Mouse (Mus musculus) thymus, postnatal 4 days (tissue): Measurements from ENCODE around the gene Hnrnpl.
A peak's percentile ranks its signal among the peaks of the same experiment; 100 is the strongest.

Experiments
- DNase-seq: peaks from one replicate; pipeline ENCODE4 v3.0.0; 2021

Gene Hnrnpl

DNA sequence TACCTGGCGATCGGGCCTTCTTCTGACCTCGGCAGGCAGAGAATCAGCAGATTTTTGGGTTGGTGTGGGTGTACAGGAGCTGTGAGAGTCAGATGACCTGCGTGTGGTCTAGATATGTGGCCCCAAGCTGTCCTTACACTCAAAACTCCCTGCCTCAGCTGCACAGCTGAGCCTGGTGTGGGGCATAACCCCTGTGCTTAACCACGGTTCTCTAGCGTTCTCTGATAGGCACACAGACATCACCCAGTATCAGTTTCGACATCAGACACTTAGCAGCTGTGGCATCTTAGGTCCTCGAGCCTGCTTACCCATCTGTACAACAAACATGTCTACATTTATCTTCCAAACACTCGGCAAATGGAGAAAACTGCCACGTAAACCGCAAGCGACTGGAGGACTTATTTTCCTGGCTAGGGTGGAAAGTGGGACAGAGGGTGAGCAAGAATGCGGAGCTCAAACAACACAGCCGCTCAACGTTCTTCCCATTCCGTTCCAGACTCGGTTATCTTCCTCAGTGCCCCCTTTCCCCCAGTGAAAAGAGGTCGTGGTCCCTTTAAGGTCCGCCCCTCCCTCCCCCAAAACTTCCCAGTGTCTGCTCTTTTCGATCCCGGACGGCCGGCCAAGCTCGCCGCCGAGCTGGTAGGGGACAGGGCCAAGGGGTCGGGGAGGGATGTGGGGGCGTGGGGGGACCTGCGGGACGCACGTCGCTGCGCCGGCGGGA, at the start of gene Hnrnpl:
Gene Hnrnpl (plus strand): TSS at position 321 of the 721 bp plus-strand sequence.
- peak; percentile 64 for DNase-seq

DNA sequence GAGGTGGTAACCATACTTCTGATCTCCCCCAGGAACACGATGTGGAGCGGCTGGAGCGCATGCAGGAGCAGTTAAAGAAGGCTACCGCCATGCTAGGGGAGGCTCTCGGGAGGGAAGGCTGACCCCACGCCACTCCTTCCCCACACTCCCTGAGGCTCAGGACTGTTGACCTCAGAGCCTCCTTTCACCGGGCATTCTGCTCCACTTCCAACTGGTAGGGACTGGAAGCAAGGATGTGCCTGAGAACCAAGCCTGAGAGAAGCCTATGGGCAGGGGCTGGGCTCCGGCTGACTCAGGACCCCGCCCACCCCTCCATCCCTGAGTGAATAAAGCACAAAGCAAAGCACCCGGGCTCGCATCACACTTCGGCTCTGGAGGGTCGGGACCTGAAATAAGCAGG, 49.7 kb upstream of the Hnrnpl start:
- DNase-seq, result no peak

DNA sequence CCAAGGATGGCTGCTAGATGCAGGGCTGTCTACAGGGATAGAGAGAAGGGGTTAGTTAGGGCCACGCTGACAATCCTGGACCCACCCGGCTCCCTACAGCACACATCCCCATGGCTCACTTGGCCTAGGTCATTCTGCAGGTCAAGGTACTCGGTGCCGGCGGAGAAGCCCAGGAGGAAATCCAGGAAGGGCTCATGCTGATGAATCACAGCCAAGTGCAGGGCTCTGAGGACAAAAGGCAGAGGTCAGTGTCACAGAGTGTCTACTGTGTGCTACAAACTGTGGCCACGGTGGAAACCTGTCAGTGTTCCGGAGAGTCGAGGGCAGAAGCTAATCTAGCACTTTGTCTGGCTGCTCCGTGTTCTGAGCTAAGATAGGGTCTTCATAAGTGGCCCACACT, 46.4 kb upstream of the Hnrnpl start:
- DNase-seq, result no peak

DNA sequence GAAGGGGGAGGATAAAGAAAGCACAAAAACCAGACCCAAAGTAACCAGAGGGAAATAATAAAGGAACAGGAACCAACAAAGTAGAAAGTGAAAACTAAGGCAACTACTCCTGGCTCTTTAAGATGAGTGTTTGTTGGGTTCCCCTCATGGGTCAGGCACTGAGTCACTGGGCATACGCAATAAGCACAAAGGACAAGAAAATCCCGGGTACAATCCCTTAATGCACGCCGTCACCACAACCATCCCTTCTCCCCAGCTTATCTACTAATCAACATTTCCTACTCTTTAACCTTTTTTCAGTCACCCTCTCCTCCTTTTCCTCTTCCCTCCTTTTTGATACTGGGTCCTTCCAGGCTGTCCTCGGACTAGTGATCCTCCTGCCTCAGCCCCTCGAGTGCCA, 43.1 kb upstream of the Hnrnpl start:
- DNase-seq, result no peak

DNA sequence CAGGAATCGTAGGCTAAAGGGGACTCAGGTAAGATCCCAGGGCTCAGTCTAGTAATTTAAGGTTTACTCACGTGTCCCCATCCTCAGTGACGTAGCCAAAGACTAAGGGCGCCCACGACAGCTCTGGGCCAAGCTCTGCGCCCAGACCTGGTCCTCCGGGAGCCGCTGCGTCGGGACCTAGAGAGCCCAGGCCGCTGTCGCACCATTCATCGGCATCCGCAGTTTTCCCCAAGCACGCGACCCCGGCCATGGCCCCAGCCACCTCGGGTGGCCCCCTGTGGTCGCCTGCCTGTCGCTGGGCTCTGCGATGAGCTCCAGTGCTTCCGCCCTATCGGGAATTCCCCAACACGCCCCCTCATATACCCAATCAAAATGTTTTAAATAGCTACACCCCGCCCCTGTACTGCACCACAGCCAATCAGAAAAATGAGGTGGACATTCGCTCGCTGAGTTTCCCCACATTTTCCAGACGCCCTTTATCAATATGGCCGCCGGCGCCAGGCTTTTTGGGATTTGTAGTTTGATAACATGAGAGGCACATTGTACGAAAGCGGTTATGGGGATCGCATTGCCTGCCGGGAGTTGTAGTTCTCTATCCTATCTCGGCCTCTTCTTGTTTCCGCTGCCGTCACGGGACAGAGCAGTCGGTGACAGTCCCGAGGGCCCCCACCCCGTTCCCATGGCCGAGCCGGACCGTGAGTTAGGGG, 42.0 kb upstream of the Hnrnpl start, which contains the start of gene Sirt2:
Gene Sirt2 (plus strand): TSS at position 563 of the 707 bp plus-strand sequence.
- DNase-seq, result peak; percentile 92

DNA sequence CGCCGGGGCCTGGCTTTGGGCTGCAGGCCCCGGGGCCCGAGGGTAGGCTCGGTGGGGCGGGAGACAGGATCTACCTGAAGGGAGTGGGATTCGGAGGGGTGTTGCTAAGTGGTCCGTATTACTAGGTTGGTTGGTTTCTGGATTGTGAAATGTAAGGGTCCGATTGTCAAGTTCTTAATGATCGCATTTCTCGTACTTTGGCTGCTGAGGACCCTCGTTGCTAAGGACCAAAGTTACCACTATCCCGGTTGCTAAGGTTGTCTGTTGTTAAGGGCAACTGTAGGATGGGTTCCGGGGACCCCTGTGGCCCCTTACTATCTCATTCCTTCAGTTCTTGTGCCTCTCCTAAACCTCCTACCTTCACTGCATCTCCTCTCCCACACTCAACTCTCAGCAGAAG, 41.4 kb upstream of the Hnrnpl start:
- DNase-seq, result no peak

DNA sequence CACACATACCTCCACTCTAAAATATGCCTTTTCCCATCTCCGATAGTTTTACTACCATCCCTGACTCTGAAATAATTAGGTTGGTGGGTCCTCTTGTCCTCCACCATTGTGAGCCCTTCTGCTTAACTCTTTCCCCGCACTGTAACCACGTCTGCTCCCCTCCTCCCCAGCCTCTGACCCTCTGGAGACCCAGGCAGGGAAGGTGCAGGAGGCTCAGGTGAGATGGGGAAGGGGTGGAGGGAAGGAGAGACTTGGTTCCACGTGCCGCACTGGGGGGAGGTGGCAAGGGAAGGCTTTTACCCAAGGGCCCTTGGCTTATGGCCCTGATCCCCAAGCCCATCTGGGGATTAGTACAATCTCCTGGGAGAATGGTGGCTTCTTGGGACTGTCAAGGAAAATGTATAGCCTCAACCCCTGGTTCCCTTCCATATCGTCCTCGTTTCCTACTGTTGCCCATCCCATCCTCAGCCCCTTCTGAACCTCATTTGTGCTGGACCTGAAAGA, 40.8 kb upstream of the Hnrnpl start, which contains the start of gene Nfkbib:
Gene Nfkbib (minus strand): TSS at position 51 of the 504 bp plus-strand sequence.
- no peak for DNase-seq

DNA sequence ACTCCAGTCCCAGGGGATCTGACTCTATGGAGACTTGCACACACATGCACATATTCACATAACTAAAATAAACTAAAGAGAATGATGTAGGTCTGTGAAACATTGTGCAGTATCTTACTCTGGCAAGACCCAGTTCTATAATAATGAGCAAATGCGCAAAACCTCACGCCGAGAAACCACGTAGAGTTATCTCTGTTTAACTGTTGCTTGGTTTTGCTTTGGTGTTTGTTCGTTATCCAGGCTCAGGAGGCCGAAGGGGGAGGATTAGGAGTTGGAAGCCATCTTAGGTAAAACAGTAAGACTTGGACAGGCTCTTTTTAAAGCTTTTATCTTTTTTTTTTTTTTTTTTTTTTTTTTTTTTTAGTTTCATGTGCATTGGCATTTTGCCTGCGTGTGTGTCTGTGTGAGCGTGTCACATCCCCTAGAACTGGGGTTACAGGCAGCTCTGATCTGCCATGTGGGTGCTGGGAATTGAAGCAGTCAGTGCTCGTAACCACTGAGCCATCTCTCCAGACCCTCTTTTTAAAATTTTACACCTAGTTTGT, 38.9 kb upstream of the Hnrnpl start:
- DNase-seq, result no peak

DNA sequence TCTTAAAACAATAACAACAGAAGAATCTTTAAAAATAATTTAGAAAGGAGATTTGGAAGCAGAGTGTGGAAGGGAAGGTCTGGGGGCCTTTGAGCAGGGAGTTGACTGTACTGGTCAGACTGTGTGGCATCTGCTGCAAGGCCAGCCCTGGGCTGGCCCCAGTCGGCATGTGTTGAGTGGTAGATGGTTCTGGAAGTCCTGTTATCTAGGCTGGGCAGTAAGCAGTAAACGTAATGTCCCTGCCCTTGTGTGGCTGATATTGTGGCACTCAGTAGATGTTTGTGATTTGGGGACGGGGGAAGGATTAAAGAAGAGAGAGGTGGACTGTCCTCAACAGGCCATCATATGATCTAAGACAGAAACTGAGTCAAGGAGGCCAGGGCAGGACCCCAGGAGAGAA, 38.0 kb upstream of the Hnrnpl start:
- DNase-seq, result no peak

DNA sequence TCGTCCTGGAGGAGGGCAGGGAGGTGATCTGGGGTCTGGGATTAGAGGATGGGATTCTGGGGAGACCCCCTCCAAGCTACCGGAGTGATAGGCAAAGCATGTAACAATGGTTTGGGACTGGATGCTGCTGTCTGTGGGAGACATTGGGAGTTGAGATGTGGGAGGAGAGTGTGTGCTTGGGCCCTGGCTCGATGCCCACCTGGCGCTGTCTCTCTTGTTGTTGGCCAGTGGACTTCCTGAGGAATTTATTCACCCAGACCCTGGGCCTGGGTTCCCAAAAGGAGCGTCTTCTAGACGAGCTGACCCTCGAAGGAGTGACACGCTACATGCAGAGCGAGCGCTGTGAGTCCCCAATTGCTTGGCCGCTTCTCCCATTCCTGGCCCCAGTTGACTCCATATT, 36.5 kb upstream of the Hnrnpl start:
- no peak for DNase-seq

DNA sequence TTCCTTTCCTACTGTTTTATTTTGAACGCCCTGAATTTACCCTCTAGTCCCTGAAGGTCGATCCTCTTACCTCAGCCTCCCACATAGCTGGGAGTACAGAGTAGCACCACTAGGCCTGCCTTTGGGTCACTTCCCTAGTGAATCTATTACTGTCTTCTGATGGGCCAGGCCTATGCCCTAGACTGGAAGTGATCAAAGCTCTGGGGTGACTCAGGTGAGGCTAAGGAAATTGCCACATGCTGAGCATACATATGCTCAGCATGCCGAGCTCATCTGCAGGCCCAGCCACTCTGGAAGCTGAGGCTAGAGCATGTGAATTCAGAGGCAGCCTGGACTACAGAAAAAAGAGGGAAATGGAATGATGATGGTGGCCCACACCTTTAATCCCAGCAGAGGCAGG, 35.2 kb upstream of the Hnrnpl start:
- DNase-seq, result no peak

DNA sequence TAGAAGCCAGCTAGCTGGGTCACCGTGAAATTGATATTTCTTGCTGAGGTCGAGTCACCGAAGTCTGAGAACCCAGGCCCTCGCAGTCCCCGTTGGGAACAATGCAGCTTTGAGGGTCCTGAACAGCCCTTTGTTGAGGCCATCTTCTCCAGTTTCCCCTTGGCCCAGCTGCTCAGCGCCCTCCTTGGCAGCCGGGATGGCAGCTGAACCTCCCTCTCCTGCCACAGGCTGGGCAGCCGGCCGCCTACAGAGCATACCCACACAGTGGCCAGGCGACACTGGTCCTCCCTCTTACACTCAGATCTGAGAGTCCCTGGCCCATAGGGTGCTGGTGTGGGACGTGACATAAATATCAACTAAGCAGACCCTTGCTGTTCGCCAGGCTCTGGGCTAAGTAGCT, 34.2 kb upstream of the Hnrnpl start:
- no peak for DNase-seq

DNA sequence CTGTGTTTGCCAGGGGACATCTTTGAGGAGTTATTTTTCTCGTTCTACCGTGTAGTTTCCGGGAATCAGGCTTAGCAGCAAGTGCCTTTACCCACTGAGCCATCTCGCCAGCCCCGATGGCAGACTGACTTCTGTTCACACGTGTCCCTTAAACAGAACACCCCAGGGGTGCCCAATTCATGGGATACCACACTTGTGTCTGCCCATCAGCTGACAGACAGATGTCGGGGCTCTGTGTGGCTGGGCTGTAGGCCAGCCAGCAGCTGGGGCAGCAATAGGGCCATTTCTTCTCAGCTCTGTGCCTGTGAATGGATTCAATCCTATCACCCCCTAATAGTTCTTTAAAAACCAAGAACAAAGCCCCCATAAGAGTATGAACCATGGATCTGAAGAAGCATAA, 33.2 kb upstream of the Hnrnpl start:
- no peak for DNase-seq

DNA sequence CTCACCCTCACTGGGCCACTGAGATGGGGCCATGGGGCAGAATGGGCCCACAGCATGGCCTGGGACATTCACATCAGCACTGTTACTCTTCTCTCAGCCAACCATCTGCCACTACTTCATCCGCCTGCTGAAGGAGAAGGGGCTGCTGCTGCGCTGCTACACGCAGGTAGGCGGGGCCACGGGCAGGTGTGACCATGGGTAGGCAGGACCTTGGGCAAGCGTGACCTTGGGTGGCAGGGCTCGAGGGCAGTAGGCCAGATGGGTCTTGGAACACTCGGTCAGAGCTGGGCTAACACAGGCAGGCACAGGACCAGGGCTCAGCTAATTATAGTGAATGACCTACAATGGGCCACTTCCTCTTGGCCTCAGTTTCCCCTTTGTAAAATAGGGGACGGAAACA, 29.5 kb upstream of the Hnrnpl start:
- no peak for DNase-seq

DNA sequence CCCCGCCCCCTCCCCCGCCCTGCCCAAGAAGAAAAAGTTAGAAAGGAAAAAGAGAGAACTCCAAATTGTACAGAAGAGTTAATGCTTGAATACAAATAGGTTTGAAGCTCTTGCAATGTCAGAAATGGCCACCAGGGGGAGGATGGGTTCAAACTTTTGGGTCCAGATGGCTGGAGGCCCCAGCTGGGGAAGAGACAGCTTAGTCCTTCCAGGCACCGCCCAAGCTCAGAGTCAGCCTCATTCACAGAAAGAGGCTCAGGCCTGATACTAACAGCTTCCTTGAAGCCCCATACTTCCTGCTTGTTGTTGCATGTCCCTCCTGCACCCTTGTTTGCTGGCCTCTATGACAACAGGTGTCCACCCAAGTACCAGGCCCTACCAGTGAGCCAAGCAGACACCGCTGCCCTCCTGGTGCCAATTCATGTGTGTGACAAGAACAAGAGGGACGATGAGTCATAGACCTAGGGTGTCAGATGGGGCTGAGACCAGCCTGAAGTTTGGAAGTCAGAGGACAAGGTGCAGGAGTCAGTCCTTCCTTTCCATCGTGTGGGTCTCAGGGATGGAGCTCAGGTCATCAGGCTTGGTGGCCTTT, 28.2 kb upstream of the Hnrnpl start:
- DNase-seq, result peak; percentile 96

DNA sequence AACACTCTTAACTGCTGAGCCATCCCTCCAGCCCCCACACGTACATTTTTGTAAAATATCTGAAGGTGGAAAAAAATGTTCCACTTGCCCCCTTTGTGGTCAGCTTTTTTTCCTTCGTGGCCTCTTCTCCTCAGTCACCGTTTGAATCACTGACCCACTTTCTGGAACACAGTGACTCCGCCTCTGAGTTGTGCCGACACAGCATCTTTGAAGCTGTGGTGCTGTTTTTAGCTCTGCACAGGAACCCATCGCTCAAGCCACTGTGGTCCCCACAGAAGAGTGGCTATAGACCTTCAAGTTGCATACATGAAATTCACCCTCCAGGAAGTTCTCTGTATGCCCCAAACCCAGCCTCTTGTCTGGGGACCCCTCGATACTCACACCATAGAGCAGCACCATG, 27.5 kb upstream of the Hnrnpl start:
- DNase-seq, result peak; percentile 71

DNA sequence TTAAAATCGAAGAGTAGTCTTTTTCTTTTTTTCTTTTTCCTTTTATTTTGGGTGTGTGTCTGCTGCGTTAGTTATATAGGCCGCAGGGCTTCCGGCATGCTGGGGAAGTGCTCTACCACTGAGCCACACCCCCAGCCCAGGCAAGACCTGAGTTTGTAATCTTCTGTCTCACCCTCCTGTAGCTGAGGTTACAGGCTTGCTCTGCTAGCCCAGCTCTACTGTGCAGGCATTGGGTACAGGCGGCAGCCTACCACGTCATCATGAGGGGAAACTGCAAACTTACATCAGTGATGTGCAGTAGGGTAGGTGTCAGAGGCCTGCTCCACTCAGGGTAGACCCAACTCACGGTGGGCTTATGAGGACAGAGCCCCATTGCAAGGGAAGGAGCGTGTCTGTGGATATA, 27.1 kb upstream of the Hnrnpl start:
- peak; percentile 84 for DNase-seq

DNA sequence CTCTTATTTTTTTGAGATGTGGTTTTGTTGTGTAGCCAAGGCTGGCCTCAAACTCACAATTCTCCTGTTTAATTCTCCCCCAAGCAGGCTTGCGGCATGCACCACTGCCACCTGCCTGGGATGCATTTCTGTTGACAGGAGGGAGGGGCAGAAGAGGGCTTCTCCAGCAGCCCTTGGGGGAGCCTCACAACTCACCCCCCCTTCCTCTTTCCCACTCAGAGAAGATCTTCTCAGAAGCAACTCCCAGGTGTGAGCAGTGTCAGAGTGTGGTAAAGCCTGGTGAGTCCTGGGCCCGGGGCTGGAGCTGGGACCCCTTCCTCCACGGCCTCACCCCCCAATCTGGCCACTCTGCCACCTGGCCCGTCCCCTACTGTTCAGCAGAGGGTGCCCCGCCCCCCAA, 23.2 kb upstream of the Hnrnpl start:
- DNase-seq, result peak; percentile 64

DNA sequence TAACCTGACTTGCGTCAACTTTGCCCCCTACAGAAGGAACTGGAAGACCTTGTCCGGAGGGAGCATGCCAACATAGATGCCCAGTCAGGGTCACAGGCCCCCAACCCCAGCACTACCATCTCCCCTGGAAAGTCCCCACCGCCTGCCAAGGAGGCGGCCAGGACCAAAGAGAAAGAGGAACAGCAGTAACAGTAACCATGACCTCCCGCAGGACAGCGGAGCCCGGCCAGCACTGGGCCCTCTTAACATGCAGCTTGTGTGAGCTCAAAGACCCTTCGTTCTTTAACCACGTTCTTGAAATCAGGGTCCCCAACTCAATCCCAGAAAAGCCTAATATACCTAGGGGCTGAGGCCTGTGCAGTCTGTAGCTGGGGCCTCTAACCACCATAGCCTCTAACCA, 20.5 kb upstream of the Hnrnpl start:
- DNase-seq, result no peak

DNA sequence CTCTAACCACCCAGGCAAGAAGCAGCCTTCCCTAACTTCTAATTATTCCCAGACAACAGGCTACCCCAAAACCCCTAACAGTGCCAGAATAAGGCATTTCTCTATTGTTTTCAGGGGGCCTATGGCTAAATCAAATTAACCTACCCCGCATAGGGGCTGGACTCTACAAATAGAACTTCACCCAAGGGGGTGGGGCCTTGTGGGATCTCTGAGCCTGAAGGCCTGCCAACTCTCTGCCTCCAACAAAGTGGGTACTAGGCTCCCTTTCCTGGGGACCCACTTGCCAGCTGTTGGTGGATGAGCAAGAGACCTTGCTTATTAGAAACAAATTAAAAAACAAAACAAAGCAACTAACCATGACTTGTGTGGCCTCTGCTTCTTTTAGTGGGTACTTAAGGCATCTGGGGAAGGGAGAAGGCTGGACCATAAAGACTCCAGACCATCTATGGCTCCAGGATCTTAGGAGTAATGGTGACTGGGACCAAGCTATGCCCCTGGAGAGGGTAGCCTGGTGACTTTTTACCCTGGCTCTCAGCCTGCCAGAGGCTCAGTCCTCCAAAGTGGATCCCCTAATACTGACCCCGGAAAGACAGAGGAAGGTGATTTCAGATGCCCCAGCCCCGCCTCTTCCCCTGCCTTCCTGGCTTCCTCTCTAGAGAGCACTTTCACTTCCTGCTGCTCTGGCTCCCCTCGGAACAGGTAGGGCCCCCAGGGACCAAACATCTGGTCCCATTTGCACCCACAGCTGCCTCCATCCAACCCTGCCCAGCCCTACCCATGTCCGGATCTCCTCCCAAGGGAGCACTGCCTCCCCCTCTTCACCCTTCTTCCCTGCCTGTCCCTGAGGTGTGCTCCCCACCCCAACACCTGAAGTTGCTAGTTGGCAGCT, 19.8 kb upstream of the Hnrnpl start, which contains the start of gene Rinl:
Gene Rinl (plus strand): TSS at position 663 of the 889 bp plus-strand sequence.
- DNase-seq, result peak; percentile 79

DNA sequence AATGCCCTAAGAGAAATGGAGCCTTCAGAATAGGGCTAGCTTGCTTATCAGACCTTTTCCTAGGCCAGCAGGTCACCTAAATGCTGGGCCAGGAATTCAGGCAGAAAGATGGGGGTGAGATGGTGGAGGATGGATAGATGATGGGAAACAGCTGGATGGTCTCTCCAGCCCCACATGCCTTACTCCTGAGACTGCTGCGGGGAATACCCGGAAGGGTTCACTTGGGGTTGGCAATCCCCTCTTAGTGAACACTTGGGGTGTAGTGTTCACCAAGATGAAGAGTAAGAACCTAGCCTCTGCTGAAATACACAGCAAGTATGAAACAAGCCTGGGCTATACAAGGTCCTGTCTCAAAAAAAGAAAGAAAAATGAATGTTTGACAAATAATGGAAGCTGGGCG, 19.1 kb upstream of the Hnrnpl start:
- no peak for DNase-seq

DNA sequence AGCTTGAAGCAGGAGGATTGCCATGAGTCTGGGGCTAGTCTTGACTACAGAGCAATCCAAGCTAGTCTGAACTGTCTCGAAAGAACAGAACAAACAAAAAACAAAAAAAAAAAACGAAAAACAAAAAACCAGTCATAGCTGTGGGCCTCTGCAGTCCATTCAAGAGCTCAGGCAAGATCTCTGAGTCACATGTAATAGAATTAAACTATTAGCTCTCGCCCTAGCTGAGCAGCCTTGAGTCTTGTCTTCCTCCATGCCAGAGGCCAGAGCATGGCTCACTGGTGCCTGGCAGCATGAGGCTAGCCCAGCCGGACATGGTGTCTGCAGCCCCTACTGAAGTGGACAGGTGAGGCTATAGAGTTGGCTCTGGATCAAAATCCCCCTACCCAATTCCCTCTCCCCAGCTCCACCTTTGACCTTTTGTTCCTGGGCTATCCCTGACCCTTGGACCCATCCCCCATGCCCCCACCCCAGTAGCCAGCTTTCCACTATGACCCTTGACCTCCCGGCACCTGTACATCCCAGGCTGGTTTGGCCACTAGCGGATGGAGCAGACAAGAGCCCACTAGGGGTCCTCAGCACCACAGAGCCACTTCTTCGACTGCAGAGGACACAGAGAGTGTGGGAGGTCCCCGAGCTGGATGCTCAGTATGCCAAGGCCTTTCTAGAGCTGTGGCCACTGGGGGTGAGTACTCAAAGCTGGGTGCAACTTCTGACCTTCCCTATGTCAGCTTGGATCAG, 18.1 kb upstream of the Hnrnpl start:
- no peak for DNase-seq
